Mouse (Mus musculus) kidney, adult 18-20 months (tissue): Measurements from ENCODE around the gene 3110082I17Rik.

Experiments
- DNase-seq: peaks from one replicate; pipeline ENCODE4 v3.0.0; 2021

The 3110082I17Rik gene

DNA sequence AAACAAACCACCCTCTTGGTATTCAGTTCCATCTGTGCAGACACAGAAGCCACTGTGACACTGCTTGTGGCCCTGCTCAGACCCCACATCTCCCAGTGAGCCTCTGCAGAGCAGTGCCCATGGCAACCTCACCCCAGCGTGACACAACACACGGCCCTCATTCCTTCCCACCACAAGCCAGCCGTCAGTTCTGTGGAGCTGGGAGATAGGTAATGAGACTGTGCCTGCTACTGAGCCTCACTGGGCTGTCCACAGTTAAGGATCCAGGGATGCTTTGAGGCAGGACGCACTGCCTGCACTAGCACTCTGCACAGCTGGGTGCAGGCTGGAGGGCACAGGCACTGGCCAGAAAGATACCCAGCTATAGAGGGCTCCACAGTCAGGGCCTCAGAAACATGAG, 10.4 kb downstream of the 3110082I17Rik start:
- no peak for DNase-seq

GRCm38 (mm10) chr5:139449161-139449791, 11.1 kb downstream of the 3110082I17Rik start:
- DNase-seq: peak; percentile 24

GRCm38 (mm10) chr5:139448025-139448424, 12.3 kb downstream of the 3110082I17Rik start:
- no peak for DNase-seq

DNA sequence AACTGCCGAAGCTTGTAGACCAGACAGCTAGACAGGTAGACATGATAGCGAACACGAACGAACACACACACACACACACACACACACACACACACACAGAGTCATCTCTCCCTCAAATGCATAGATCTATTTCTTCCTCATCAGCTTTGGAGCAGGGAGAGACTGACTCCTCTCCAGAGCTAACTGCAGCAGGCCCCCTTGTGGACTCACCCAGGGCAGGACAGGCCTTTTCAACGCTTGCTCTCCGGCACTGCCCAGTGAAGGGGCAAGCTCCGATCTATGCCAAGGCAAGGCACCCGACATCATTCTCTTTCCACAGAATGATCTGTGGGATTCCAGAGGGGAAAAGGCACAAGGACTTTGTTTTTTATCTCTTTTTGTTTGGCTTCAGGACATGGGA, 15.1 kb downstream of the 3110082I17Rik start:
- no peak for DNase-seq

DNA sequence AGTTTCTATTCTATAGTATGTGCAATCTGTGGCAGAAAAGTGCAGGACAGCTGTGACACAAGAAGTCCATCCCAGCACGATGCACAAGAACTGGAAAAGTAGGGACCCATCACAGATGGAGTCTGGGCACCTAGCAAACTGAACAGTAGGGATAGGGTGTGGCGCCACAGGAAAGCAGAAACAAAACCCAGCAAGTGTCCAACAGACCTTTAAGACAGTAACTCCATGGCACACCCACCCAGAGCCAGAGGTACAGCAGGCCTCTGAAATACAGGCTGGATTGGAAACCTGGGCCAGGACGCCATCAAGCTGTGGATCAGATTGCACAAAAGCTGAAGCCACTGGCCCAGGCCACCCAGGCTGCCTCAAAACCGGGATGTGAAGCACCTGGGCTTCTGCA, 17.4 kb downstream of the 3110082I17Rik start:
- DNase-seq: no peak

- no peak for DNase-seq
These were observed 17.9 kb downstream of the 3110082I17Rik start for GRCm38 (mm10) chr5:139442428-139442827.

DNA sequence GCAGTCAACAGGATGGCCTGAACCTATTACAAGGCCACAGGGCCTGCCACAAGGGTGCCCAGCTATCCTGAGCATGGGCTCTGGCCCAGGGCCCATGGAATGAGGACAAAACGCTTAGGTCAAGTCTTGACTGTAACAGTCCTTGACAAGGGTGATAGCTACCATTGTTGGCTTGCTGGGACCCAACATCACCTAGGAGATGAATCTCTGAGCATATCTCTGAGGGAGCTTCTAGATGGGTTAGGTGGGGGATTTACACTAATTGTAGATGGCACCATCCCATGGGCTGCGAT, 18.7 kb downstream of the 3110082I17Rik start:
- no peak for DNase-seq

DNA sequence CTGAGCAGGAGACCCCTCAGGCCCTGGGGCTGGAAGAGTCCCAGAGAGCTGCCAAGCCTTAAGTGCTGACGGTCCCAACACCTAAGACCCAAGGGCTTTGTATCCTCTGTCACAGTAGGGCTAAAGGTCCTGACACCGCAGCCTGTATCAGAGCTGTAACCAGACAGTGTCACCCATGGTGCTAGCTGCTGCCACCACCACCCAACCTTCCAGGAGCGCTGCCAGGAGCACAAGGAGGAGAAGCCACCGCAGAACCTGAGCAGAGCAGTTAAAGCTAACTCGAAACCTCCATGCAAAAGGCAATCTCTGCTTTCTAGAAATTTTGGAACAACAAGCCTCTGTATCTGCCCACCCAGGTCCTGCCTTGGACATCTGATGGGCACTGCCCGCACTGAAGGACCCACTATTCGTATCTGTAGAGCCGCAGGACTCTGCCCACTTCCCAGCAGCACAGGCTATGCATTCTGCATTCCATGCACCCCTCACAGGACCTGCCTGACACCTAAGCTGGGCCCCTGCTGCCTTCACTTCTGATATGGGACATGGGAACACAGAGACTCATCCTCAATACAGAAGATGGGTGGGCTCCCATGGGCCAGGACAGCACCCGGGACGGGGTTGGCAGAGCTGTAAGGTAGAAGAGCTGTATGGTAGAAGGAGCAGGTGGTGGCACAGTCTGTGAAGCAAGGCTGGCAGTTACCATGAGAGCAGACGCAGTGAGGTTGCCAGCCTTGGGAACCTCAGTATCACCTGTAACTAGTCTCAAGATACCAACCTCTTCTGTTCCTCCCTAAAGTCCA, 19.2 kb downstream of the 3110082I17Rik start:
- DNase-seq: no peak

DNA sequence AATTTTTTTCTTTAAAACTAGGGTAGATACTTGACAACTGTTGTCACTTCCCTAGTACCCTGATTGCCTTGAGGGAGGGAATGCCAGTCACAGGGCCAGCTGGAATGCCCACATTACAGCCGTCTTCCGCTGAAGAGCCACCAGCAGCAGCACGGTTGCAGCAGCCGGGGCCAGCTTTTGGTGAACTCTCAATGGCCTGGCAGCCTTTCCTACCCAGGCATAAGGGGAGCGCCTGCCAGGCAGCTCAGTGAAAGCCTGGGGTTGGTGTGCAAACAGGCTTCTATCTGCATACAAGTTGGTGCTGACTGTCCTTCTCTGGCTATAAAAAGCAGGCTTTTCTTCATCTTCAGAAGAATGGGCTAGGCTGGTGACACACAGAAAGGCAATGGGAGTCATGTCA, 19.9 kb downstream of the 3110082I17Rik start:
- no peak for DNase-seq

DNA sequence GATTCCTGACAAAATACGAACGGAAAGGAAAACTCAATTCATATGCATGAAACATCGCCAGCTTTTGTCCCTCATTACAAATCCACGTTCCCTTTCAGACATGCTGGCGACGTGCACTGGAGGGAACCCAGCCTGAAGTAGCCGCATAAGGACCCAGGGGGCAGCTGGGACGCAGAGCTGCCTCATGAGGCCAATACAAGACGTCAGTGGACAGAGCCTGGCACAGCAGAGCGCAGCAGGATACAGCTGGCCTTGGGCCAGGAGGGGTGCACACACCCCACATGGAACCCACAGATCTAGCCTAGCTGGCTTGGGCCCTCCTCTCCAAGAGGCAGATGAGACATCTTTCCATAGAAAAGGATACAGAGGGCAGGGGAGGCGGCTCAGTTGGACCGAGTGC, 21.9 kb downstream of the 3110082I17Rik start:
- DNase-seq: no peak

DNA sequence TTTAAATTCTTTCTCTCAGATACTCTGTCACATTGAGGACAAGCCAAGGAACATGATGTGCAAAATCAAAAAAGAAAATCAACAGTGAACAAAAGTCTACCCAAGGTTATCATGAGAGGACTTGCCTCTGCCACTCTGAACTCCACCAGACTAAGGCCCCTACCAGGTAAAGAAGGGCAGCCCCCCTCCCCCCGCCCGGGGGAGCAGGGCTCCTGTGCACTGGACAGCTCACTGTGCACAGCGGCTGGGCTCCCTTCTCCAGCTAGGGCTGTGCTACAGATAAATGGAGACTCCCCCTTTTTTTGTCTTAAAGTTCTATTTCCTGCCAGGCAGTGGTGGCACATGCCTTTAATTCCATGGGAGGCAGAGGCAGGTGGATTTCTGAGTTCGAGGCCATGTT, 22.6 kb downstream of the 3110082I17Rik start:
- DNase-seq: no peak

DNA sequence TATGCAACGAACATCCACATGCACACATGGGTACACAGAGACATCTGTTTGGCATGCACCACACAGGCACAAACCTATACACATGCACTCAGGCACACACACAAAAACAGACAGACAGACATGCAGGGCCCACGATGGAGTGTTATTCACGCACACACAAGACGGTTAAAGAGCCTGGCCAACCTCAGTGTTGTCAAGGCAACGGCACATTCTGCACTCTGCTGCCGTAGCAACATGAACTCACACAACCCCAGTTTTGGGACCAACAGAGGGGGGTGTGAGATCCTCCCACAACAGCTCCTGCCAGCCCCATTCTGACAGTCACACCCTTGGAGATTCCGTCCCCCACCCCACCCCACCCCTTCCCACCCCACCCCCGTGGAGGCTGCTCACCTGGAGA, 25.4 kb downstream of the 3110082I17Rik start:
- DNase-seq: no peak

GRCm38 (mm10) chr5:139433842-139434568, 26.3 kb downstream of the 3110082I17Rik start:
- DNase-seq: no peak

DNA sequence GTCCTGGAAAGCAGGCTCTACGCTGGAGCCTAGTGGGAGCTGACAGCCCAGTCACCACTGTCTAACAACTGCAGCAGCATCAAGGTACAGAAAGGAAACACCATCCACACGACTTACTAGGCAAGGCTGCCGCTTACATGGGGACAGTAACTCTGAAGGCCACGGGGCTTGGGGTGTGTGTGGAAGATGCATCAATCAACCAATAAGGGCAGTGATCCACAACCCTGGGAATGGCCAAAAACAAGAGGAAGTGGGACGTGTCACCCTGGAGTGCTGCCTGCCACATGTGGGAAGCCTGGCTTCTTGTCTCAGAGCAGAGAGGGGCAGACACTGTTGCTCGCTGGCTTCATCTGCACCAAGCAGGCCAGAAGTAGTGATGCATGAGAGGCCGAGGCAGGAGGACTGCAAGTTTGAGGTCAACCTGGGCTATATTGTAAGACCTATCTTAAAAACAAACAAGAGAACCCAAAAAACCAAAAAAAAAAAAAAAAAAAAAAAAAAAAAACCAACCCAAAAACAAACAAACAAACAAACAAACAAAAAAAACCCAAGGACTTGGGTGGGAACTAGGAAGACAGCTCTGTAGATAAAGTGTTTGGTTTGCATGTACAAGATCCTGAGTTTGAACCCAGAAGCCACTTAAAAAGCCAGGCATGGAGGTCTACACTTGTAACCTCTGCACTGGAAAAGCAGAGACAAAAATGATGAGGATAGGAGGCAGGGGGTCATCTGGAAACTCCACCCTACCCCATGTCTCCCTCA, 27.4 kb downstream of the 3110082I17Rik start:
- no peak for DNase-seq

DNA sequence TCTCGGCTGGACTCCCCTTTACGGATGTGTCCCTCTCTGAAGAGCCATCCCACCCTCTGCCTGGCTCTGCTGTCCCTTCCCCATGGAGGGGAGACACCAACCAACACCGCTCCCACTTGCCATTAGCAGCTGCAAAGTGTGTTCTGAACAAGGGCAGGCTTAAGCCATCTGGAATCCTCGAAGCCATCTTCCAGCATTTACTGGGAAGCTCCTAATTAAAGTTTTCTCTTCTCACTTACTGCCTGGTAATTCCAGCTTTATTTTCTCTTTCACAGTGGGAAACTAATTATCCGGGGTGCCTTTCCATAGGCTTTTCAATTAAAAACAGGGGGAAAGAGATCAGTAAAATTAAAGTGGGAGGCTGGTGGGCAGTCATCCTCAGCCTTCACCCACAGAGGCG, 28.0 kb downstream of the 3110082I17Rik start:
- no peak for DNase-seq

- DNase-seq: peak; percentile 36
These were observed 30.4 kb downstream of the 3110082I17Rik start for GRCm38 (mm10) chr5:139429818-139430341.

DNA sequence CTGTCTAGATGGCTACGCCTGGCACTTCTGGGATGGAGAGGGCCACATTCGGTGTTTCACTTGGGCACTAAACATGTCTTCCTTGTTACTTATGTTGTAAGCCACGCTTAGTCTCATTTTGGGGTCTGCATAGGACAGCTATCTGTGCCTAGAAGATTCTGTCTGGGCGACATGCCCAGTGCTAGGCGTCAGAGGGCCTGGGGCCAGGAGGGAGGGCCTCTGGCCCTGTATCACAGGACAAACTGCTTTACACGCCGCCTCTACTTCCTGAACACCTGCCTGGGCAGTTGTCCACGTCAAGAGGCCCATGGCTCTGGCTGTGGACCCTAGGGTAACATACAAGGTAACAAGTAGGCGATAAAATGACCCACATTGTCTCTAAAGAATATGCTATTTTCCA, 32.3 kb downstream of the 3110082I17Rik start:
- DNase-seq: no peak

GRCm38 (mm10) chr5:139427001-139427400, 33.3 kb downstream of the 3110082I17Rik start:
- no peak for DNase-seq

DNA sequence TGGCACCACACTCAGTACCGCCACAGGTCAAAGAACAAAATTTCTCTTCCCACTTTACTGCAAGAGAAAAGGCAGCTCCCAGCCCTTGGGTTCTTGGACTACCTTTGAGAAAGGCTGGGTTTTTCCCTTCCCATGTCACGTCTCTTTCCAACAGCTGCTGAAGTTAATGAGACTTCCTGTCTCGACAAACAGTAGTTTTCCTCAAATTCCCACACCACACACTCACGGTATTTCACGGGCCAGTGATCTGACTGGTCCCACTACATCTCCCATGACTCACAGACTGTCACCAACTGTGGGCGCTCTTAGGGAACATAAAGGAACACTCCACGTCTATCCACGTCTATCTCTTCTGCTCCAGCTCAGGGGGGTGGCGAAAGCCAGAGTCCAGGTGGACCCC, 35.1 kb downstream of the 3110082I17Rik start:
- no peak for DNase-seq

- peak; percentile 24 for DNase-seq
These were observed 37.1 kb downstream of the 3110082I17Rik start, which contains the start of gene Gper1 for GRCm38 (mm10) chr5:139423026-139423865. Gper1 (plus strand) TSS chr5:139423151.

DNA sequence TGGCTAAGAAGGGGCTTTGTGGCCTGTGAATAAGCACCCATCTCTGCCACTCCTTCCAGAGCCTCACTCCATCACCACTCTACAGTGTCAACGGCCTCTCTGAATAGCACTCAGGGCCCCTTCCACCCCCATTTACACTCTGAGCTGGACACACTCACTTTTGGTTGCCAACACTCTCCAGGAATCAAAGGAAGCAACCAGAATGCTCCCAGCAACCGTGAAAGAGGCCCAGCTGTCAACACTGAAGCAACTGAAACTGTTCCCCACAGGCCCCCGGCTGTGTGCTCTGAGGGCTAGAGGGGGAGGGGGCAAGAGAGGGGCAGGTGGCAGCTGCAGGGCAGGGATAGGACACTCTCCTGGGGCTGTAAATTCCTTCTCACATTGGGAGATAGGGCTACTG, 41.7 kb downstream of the 3110082I17Rik start:
- DNase-seq: no peak

DNA sequence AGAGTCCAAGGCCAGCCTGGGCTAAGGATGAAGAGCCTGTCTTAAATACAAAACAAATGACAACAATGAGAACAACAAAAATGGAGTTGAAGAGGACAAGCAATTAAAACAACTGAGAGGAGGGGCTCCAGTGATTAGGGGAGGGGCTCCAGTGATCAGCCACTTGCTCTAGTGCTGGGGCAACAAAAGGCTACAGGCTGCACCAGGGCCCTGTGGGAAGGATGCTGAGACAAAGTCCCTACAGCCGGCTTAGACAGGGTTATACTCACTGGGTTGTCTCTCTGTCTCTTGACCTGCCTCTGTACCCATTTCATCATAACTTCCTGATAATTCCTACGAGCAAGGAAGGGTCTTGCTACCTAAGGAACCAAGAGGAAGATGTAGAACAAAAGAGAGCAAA, 42.2 kb downstream of the 3110082I17Rik start:
- DNase-seq: no peak
